Mouse (Mus musculus) neural tube, embryonic 14.5 days (tissue): ENCODE data around the gene Fcgrt. TPM values are rescaled to one million over a fixed set of nuclear protein-coding genes. Genes with fewer than 3 reads are reported as not detected.

Experiments used
- ATAC-seq: fragments of 200-750 bp; cut with Nextera tagmentation; 2 replicates; pipeline ENCODE4 v1.8.0; 2017; ENCODE audit warnings: low read depth, mild to moderate bottlenecking, moderate TSS enrichment, moderate library complexity
- H3K27ac ChIP-seq: fragments of 300-500 bp; sonication (generic); 2 replicates; pipeline ENCODE4 v1.5.1; 2014; ENCODE audit warnings: low read depth, mild to moderate bottlenecking, control low read depth, low read length, moderate library complexity, mixed read lengths
- H3K27me3 ChIP-seq: fragments of 300-500 bp; sonication (generic); 2 replicates; pipeline ENCODE4 v1.6.1; 2014; ENCODE audit warnings: low read length; ENCODE audit not compliant: control insufficient read depth, insufficient read depth
- H3K36me3 ChIP-seq: fragments of 300-500 bp; sonication (generic); 2 replicates; pipeline ENCODE4 v1.6.1; 2014; ENCODE audit warnings: low read length, mixed read lengths; ENCODE audit not compliant: control insufficient read depth, insufficient read depth
- H3K4me1 ChIP-seq: fragments of 300-500 bp; sonication (generic); 2 replicates; pipeline ENCODE4 v1.6.1; 2014; ENCODE audit warnings: low read length; ENCODE audit not compliant: control insufficient read depth, insufficient read depth
- H3K4me2 ChIP-seq: fragments of 300-500 bp; sonication (generic); 2 replicates; pipeline ENCODE4 v1.6.1; 2014; ENCODE audit warnings: mild to moderate bottlenecking, low read depth, low read length, control low read depth
- H3K4me3 ChIP-seq: fragments of 300-500 bp; sonication (generic); 2 replicates; pipeline ENCODE4 v1.5.1; 2014; ENCODE audit warnings: low read depth, low read length, control low read depth, mixed read lengths
- H3K9ac ChIP-seq: fragments of 300-500 bp; sonication (generic); replicated peaks from 2 replicates; pipeline ENCODE4 v1.6.1; 2014; ENCODE audit warnings: low read depth, mild to moderate bottlenecking, control low read depth, low read length, mixed read lengths
- H3K9me3 ChIP-seq: fragments of 300-500 bp; sonication (generic); 2 replicates; pipeline ENCODE4 v1.6.1; 2016; ENCODE audit warnings: low read length; ENCODE audit not compliant: control insufficient read depth
- WGBS: fragments of 180-500 bp; shearing (Covaris S2); extraction: QIAGEN DNeasy Blood & Tissue Kit; methylation state at CpG from one replicate; pipeline ENCODE4 v1.1.7; 2014; 5-methylcytosine and 5-hydroxymethylcytosine counted together
- polyA plus RNA-seq: library from polyadenylated mRNA; unstranded; fragments of >200 nt; fragmentation: Nextera tagmentation; extraction: Ambion mirVana; gene quantifications from 2 replicates; pipeline ENCODE4 v1.2.1, GENCODE M21; 2014

Gene Fcgrt
- polyA plus RNA-seq, 1 experiment from 2014 or later: 7.0 TPM

GRCm38 (mm10) chr7:45134544-45135026 lies 30.9 kb upstream of the Fcgrt start:
- no peak for ATAC-seq
- WGBS: 16% methylated on average over 12 of the region's 12 CpGs

DNA sequence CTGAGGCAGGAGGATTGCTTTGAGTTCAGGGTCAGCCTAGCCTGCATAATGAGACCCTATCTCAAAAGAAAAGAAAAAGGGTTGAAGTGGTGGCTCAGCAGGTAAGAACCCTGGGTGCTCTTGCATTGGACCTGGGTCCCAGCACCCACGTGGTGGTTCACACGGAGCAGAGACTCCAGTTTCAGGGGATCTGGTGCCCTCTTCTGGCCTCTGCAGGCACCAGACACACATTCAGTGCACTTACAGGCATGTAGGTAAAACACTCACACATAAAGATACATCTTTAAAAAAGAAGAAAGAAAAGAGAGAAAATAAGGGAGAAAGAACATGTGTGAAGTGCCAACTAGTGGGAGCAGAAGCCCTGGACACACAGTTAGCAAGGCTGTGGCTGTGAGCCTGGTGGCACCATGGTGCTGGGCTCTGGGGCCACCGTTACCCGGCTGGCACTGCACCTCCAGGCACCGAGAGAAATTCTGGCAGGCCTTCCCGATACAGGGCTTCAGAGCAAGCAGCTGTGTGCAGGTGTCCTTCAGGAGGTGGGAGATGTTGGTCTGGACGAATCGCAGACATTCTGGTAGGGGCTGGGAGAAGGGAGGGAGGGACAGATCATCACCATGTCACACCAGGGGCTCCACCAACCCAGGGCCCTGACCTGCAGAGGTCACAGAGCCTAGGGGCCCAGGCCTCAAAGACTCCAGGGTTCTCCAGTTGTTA lies 30.0 kb upstream of the Fcgrt start:
- no peak overlapping the region for H3K9ac ChIP-seq
- no peaks in the 10 kb centered on the region for H3K4me1 ChIP-seq
- no peak overlapping the region for H3K27ac ChIP-seq
- H3K4me3 ChIP-seq: no peak overlapping the region
- H3K4me2 ChIP-seq: no peak overlapping the region
- H3K9me3 ChIP-seq: no peaks in the 10 kb centered on the region
- no peaks in the 10 kb centered on the region for H3K36me3 ChIP-seq
- 80% methylated on average over 8 of the region's 8 CpGs for WGBS
- ATAC-seq: no peak
- peaks cover 2% of the 10 kb centered on the region; the same call in 1 of the 2 replicates for H3K27me3 ChIP-seq

More at GRCm38 (mm10) chr7:45134544-45135026, 30.9 kb upstream of the Fcgrt start:
- H3K4me2 ChIP-seq: no peak overlapping the region
- no peaks in the 10 kb centered on the region for H3K36me3 ChIP-seq
- no peak overlapping the region for H3K9ac ChIP-seq
- H3K27me3 ChIP-seq: peaks cover 2% of the 10 kb centered on the region; the same call in 1 of the 2 replicates
- H3K9me3 ChIP-seq: no peaks in the 10 kb centered on the region
- no peak overlapping the region for H3K4me3 ChIP-seq
- H3K27ac ChIP-seq: no peak overlapping the region
- H3K4me1 ChIP-seq: no peaks in the 10 kb centered on the region

DNA sequence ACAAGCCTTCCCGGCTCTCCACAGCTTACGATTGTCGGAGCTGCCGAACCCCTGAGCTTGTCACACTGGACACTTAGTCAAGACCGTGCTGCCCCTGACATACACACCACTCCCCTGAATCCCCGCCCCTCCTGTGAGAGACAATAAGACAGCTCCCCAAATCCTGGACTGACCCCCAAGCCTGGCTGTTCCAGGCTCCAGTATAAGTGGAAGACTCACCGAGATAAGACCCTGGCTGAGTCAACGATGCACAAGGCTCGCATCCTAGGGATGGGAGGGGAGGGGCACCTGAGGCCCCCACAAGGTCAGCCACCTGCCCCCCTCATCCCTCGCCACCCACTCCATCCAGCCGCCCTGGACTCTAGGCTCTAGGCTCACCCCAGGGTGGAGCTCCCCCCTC lies 28.2 kb upstream of the Fcgrt start:
- Histone ChIP-seq H3K4me3 (no peak overlapping the region), H3K36me3 (peaks cover 6% of the 10 kb centered on the region), H3K4me2 (no peak overlapping the region), H3K27ac (no peak overlapping the region), H3K9me3 (no peaks in the 10 kb centered on the region), H3K9ac (no peak overlapping the region), H3K27me3 (no peaks in the 10 kb centered on the region; the same call in 1 of the 2 replicates), H3K4me1 (peaks cover 7% of the 10 kb centered on the region)
- 81% methylated on average over 11 of the region's 11 CpGs for WGBS
- no peak for ATAC-seq

GRCm38 (mm10) chr7:45129776-45130512 lies 26.3 kb upstream of the Fcgrt start:
- H3K4me1 ChIP-seq: peaks cover 15% of the 10 kb centered on the region
- H3K4me3 ChIP-seq: peak overlapping the region; percentile 35
- no peak overlapping the region for H3K9ac ChIP-seq
- 53% methylated on average over 15 of the region's 15 CpGs for WGBS
- H3K27me3 ChIP-seq: no peaks in the 10 kb centered on the region; the same call in 1 of the 2 replicates
- no peaks in the 10 kb centered on the region for H3K9me3 ChIP-seq
- peak overlapping the region; percentile 92; the same call in 1 of the 2 replicates for H3K27ac ChIP-seq
- H3K36me3 ChIP-seq: peaks cover 25% of the 10 kb centered on the region
- peak overlapping the region; percentile 50 for H3K4me2 ChIP-seq
- ATAC-seq: no peak

DNA sequence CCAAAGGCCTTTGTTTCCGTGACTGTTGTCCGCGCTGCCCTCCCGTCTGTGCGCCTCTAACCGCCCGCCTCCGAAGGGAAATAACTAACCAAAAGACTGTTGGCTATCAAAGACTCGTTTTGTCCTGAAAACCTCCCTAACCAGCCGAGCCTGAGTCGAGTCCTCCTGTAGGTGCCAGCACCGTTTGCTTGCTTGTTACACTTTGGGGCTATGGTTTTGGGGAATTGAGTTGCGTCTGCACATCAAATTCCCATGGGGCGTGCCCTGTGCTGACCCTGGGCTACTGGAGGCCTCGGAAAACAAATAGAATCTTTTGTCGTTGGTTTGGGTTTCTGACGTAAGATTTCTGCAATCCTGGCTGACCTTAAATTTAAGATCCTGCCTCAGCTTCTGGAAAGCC lies 25.7 kb upstream of the Fcgrt start:
- peaks cover 18% of the 10 kb centered on the region for H3K4me1 ChIP-seq
- H3K9ac ChIP-seq: peak overlapping the region; percentile 51
- peaks cover 25% of the 10 kb centered on the region for H3K36me3 ChIP-seq
- ATAC-seq: no peak
- peak overlapping the region; percentile 92 for H3K27ac ChIP-seq
- H3K27me3 ChIP-seq: no peaks in the 10 kb centered on the region; the same call in 1 of the 2 replicates
- H3K9me3 ChIP-seq: no peaks in the 10 kb centered on the region
- peak overlapping the region; percentile 35 for H3K4me3 ChIP-seq
- peak overlapping the region; percentile 50 for H3K4me2 ChIP-seq
- WGBS: under 1% methylated on average over 17 of the region's 17 CpGs

DNA sequence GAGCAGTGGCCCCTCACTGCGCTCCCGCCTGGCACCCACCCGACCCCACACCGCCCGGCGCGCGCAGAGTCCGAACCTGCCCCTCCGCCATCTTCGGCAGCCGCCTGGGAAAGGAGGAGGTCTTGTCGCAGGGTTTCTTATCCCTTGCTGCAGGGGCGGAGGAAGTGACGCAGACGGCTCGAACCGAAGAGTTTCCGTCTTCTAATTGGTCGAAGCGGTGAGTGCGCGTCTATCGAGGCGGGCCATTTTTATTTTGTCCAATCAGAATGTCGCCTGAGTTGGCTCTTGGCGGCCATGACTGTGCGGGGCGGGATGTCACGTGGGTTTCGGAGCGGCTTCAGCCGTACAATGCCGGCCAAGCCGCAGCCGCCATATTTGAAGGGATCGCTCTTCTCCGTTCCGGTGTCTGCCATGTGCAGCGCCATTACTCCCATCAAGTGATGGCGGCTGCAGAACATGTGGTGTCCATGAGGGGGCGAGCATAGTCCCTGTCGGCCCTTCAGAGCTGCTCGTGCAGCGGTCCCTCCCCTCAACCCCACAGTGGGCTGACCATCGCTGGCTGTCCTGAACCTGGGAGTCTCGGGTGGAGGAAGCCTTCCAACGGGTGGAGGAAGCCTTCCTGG lies 25.1 kb upstream of the Fcgrt start, which contains the start of gene Rpl13a:
TSS of gene Rpl13a (minus strand) at position 138 of the 623 bp plus-strand sequence.
- peak within 1 kb of the TSS; percentile 94 for H3K4me3 ChIP-seq
- peak within 1 kb of the TSS; percentile 97 for H3K9ac ChIP-seq
- peak within 1 kb of the TSS; percentile 92 for H3K27ac ChIP-seq
- peaks cover 25% of the 10 kb centered on the region for H3K36me3 ChIP-seq
- peak; percentile 92 for ATAC-seq
- H3K4me1 ChIP-seq: peaks cover 18% of the 10 kb centered on the region
- under 1% methylated on average over 48 of the region's 48 CpGs for WGBS
- H3K9me3 ChIP-seq: no peaks in the 10 kb centered on the region
- H3K4me2 ChIP-seq: peak within 1 kb of the TSS; percentile 77
- H3K27me3 ChIP-seq: no peaks in the 10 kb centered on the region; the same call in 1 of the 2 replicates

- Histone ChIP-seq H3K27me3 (no peaks in the 10 kb centered on the region; the same call in 1 of the 2 replicates), H3K36me3 (peaks cover 27% of the 10 kb centered on the region), H3K4me3 (peak overlapping the region; percentile 94), H3K4me1 (peaks cover 24% of the 10 kb centered on the region), H3K4me2 (peak overlapping the region; percentile 77), H3K9ac (peak overlapping the region; percentile 97), H3K27ac (peak overlapping the region; percentile 86), H3K9me3 (no peaks in the 10 kb centered on the region)
- 1% methylated on average over 6 of the region's 6 CpGs for WGBS
- no peak for ATAC-seq
These were observed 24.1 kb upstream of the Fcgrt start for GRCm38 (mm10) chr7:45127700-45128224.

GRCm38 (mm10) chr7:45126844-45127699 lies 23.4 kb upstream of the Fcgrt start:
- 52% methylated on average over 21 of the region's 21 CpGs for WGBS
- peak overlapping the region; percentile 94 for H3K4me3 ChIP-seq
- H3K9me3 ChIP-seq: no peaks in the 10 kb centered on the region
- H3K27ac ChIP-seq: peak overlapping the region; percentile 86; the same call in 1 of the 2 replicates
- no peaks in the 10 kb centered on the region; the same call in 1 of the 2 replicates for H3K27me3 ChIP-seq
- peaks cover 33% of the 10 kb centered on the region for H3K36me3 ChIP-seq
- peak overlapping the region; percentile 97 for H3K9ac ChIP-seq
- ATAC-seq: no peak
- peaks cover 24% of the 10 kb centered on the region for H3K4me1 ChIP-seq
- peak overlapping the region; percentile 77 for H3K4me2 ChIP-seq
